Mouse (Mus musculus): ENCODE measurements around the gene Atp1a1. TPM values are rescaled to one million over a fixed set of nuclear protein-coding genes. Genes with fewer than 3 reads are reported as not detected.

The Atp1a1 gene
- total RNA-seq, 2 experiments from 2014 or later: 622 to 655 TPM

GRCm38 (mm10) chr3:101570246-101570645 lies 34.2 kb downstream of the Atp1a1 start:
- no peak for DNase-seq (ENCODE audit: extremely low spot score in 1 of 2, low spot score in 2 of 2)
- intact Hi-C loops (cut with DNase I): no loop called here

- intact Hi-C loops (cut with DNase I): no loop called here
- no peak for DNase-seq (ENCODE audit: extremely low spot score in 1 of 2, low spot score in 2 of 2)
These were observed 35.9 kb downstream of the Atp1a1 start for GRCm38 (mm10) chr3:101568627-101569026.

- intact Hi-C loops (cut with DNase I): no loop called here
- DNase-seq (ENCODE audit: extremely low spot score in 1 of 2, low spot score in 2 of 2): no peak
These were observed 40.5 kb downstream of the Atp1a1 start for GRCm38 (mm10) chr3:101564011-101564410.

GRCm38 (mm10) chr3:101562510-101563209 lies 41.8 kb downstream of the Atp1a1 start:
- DNase-seq (ENCODE audit: extremely low spot score in 1 of 2, low spot score in 2 of 2): no peak
- intact Hi-C loops (cut with DNase I): no loop called here

GRCm38 (mm10) chr3:101561948-101562347 lies 42.5 kb downstream of the Atp1a1 start:
- intact Hi-C loops (cut with DNase I): no loop called here
- DNase-seq (ENCODE audit: extremely low spot score in 1 of 2, low spot score in 2 of 2): no peak

GRCm38 (mm10) chr3:101560841-101561522 lies 43.5 kb downstream of the Atp1a1 start:
- DNase-seq (ENCODE audit: extremely low spot score in 1 of 2, low spot score in 2 of 2): no peak
- intact Hi-C loops (cut with DNase I): no loop called here

GRCm38 (mm10) chr3:101556712-101557111 lies 47.8 kb downstream of the Atp1a1 start:
- intact Hi-C loops (cut with DNase I): no loop called here
- no peak for DNase-seq (ENCODE audit: extremely low spot score in 1 of 2, low spot score in 2 of 2)

- intact Hi-C loops (cut with DNase I): no loop called here
These were observed 51.6 kb downstream of the Atp1a1 start for GRCm38 (mm10) chr3:101552621-101553620.

GRCm38 (mm10) chr3:101551457-101552230 lies 52.8 kb downstream of the Atp1a1 start:
- intact Hi-C loops (cut with DNase I): no loop called here
- DNase-seq (ENCODE audit: extremely low spot score in 1 of 2, low spot score in 2 of 2): peak in 1 of 2 experiments; percentile 72

More at GRCm38 (mm10) chr3:101552621-101553620, 51.6 kb downstream of the Atp1a1 start:
- no peak for DNase-seq (ENCODE audit: extremely low spot score in 1 of 2, low spot score in 2 of 2)

GRCm38 (mm10) chr3:101549749-101550148 lies 54.7 kb downstream of the Atp1a1 start:
- no peak for DNase-seq (ENCODE audit: extremely low spot score in 1 of 2, low spot score in 2 of 2)
- intact Hi-C loops (cut with DNase I): no loop called here

- intact Hi-C loops (cut with DNase I): no loop called here
- peak in 1 of 2 experiments; percentile 49 for DNase-seq (ENCODE audit: extremely low spot score in 1 of 2, low spot score in 2 of 2)
These were observed 60.4 kb downstream of the Atp1a1 start for GRCm38 (mm10) chr3:101544116-101544515.

- no peak for DNase-seq (ENCODE audit: extremely low spot score in 1 of 2, low spot score in 2 of 2)
- intact Hi-C loops (cut with DNase I): no loop called here
These were observed 62.9 kb downstream of the Atp1a1 start for GRCm38 (mm10) chr3:101541571-101541970.

GRCm38 (mm10) chr3:101540568-101540967 lies 63.9 kb downstream of the Atp1a1 start:
- no peak for DNase-seq (ENCODE audit: extremely low spot score in 1 of 2, low spot score in 2 of 2)
- intact Hi-C loops (cut with DNase I): no loop called here

- no peak for DNase-seq (ENCODE audit: extremely low spot score in 1 of 2, low spot score in 2 of 2)
- intact Hi-C loops (cut with DNase I): no loop called here
These were observed 68.2 kb downstream of the Atp1a1 start for GRCm38 (mm10) chr3:101536322-101536721.

GRCm38 (mm10) chr3:101534311-101534710 lies 70.2 kb downstream of the Atp1a1 start:
- no peak for DNase-seq (ENCODE audit: extremely low spot score in 1 of 2, low spot score in 2 of 2)
- intact Hi-C loops (cut with DNase I): no loop called here

GRCm38 (mm10) chr3:101533373-101533772 lies 71.1 kb downstream of the Atp1a1 start:
- intact Hi-C loops (cut with DNase I): no loop called here
- no peak for DNase-seq (ENCODE audit: extremely low spot score in 1 of 2, low spot score in 2 of 2)

- no peak for DNase-seq (ENCODE audit: extremely low spot score in 1 of 2, low spot score in 2 of 2)
- intact Hi-C loops (cut with DNase I): no loop called here
These were observed 73.6 kb downstream of the Atp1a1 start for GRCm38 (mm10) chr3:101530928-101531327.

- DNase-seq (ENCODE audit: extremely low spot score in 1 of 2, low spot score in 2 of 2): no peak
- intact Hi-C loops (cut with DNase I): no loop called here
These were observed 75.4 kb downstream of the Atp1a1 start for GRCm38 (mm10) chr3:101528900-101529594.

All from left cerebral cortex, postnatal 10 days (tissue).